Mouse (Mus musculus) cerebellum, adult 2 months (tissue): ENCODE data around the gene Rps6kc1.

ENCODE experiments used
- CTCF ChIP-seq: fragments of 200-500 bp; IDR thresholded peaks from 2 replicates; pipeline ENCODE4 v1.5.1; 2011; ENCODE audit warnings: low read depth, mild to moderate bottlenecking, control low read depth, low read length, moderate library complexity, borderline replicate concordance; ENCODE audit not compliant: insufficient read depth
- POLR2A ChIP-seq: fragments of 200-500 bp; IDR thresholded peaks from 2 replicates; pipeline ENCODE4 v1.6.1; 2011; ENCODE audit warnings: low read length, control low read depth, borderline replicate concordance; ENCODE audit not compliant: insufficient read depth

GRCm38 (mm10) chr1:190953009-190953408, 41.4 kb upstream of the Rps6kc1 start:
- TF ChIP-seq POLR2A = no peak
- no peak for TF ChIP-seq CTCF
